Mouse (Mus musculus) liver, postnatal 0 days (tissue): ENCODE results near the gene Ptch2.

Experiments used
- CTCF ChIP-seq: sonication (generic); IDR thresholded peaks from 2 replicates; pipeline ENCODE4 v1.5.1; 2016; ENCODE audit warnings: antibody characterized with exemption, low read depth
- EP300 ChIP-seq: IDR thresholded peaks from 2 replicates; pipeline ENCODE4 v1.6.1; 2016; ENCODE audit warnings: antibody characterized with exemption, low read depth, mild to moderate bottlenecking

DNA sequence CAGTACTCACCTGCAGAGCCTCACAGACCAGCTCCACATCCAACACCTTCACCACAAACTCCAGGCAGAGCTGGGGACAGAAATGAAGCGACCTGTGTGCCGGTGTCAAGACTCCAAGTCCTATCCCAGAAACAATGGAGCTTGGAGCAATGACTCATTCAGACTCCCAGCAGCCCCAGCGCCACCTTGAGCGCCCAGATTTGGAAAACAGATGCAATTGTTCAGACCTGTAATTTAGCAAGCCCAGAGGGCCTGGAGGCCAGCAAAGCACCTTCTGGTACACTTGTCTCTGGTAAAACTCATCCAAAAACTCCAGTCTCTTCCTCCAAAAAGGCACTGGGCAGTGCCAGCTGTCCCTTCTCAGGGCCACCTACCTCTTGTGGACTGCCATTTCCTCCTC lies 26.3 kb downstream of the Ptch2 start:
- no peak for TF ChIP-seq CTCF
- no peak for TF ChIP-seq EP300
